Comparison of ENCODE assay signal across 18 mouse cellular contexts in the genomic region with DNA sequence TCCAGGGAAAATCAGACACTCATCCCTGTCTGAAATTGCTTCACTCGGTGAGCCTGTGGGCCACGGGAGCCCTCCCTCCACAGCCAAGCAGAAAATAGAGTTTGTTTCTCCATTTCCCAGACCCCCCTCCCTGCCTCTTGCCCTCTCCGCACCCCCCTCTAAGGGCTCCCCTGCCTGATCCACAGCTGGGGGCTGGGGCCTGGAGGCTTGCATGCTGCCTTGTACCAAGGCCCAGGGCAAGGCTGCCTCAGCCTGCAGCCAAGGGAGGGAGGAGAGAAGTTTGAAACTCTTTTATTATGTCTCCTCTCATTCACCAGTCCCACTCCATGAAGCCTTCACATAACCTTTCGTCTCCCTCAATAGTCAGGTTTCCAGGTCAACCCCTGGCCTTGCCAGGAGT.
DNase-seq lines count a peak whose midpoint lies in the region; ATAC-seq lines count a peak whose summit lies in the region.
"Had no signal": no experiment of that assay in that cellular context is flagged by ENCODE, and none has a peak within 500 bp of the region (broad histone marks: within the 10 kb centered on the region; RNA-seq: fewer than 3 reads in every experiment).

No protein-coding gene starts in this region.

- H3K4me2 ChIP-seq in heart, embryonic 13.5 days = no peak overlapping the region
- no peak overlapping the region for H3K4me2 ChIP-seq in embryonic facial prominence, embryonic 13.5 days
- H3K4me2 ChIP-seq in midbrain, embryonic 16.5 days (ENCODE audit: low read length) = no peak overlapping the region
- H3K4me2 ChIP-seq: neural tube, embryonic 12.5 days had no signal

- no peaks in the 10 kb centered on the region for H3K36me3 ChIP-seq in heart, embryonic 13.5 days
- H3K36me3 ChIP-seq in embryonic facial prominence, embryonic 13.5 days = no peaks in the 10 kb centered on the region
- H3K36me3 ChIP-seq in limb, embryonic 10.5 days = peaks cover 32% of the 10 kb centered on the region
- no peaks in the 10 kb centered on the region for H3K36me3 ChIP-seq in midbrain, embryonic 16.5 days (ENCODE audit: control insufficient read depth, insufficient read depth, low read length)
- H3K36me3 ChIP-seq: neural tube, embryonic 12.5 days had no signal

- H3K4me1 ChIP-seq in heart, embryonic 13.5 days = peaks cover 25% of the 10 kb centered on the region
- peaks cover 35% of the 10 kb centered on the region for H3K4me1 ChIP-seq in embryonic facial prominence, embryonic 13.5 days
- peaks cover 32% of the 10 kb centered on the region for H3K4me1 ChIP-seq in limb, embryonic 10.5 days
- H3K4me1 ChIP-seq in midbrain, embryonic 16.5 days (ENCODE audit: control insufficient read depth, insufficient read depth, low read length) = peaks cover 27% of the 10 kb centered on the region

- H3K27me3 ChIP-seq in heart, embryonic 13.5 days (replicated peaks) = no peaks in the 10 kb centered on the region
- no peaks in the 10 kb centered on the region for H3K27me3 ChIP-seq in embryonic facial prominence, embryonic 13.5 days
- H3K27me3 ChIP-seq in limb, embryonic 10.5 days (ENCODE audit: low read depth, poor library complexity, severe bottlenecking) = no peaks in the 10 kb centered on the region
- H3K27me3 ChIP-seq in midbrain, embryonic 16.5 days (ENCODE audit: control insufficient read depth, insufficient read depth, low read depth, low read length) = no peaks in the 10 kb centered on the region
- H3K27me3 ChIP-seq: neural tube, embryonic 12.5 days had no signal

- ATAC-seq in heart, embryonic 13.5 days (ENCODE audit: extremely low read depth, insufficient number of reproducible peaks, low FRiP score, low TSS enrichment) = no peak
- no peak for ATAC-seq in embryonic facial prominence, embryonic 13.5 days (ENCODE audit: insufficient number of reproducible peaks, insufficient read depth, low FRiP score, low TSS enrichment, low read depth)
- ATAC-seq in midbrain, embryonic 16.5 days = peak; percentile 44; the same call in 1 of the 2 replicates

- WGBS in heart, embryonic 13.5 days = 43% methylated on average over 4 of the region's 4 CpGs
- WGBS in embryonic facial prominence, embryonic 13.5 days = 46% methylated on average over 4 of the region's 4 CpGs
- WGBS in limb, embryonic 10.5 days = 81% methylated on average over 4 of the region's 4 CpGs
- WGBS in midbrain, embryonic 16.5 days = 45% methylated on average over 4 of the region's 4 CpGs

- intact Hi-C loops in left cerebral cortex, postnatal 14 days (cut with DNase I) = no loop called here

- DNase-seq in heart, adult 18-20 months = no peak
- DNase-seq in limb, embryonic 10.5 days (ENCODE audit: low spot score) = no peak
- DNase-seq in spleen, postnatal 36 days (ENCODE audit: low spot score in 2 of 2) = no peak
- DNase-seq in gastrocnemius, adult 8-10 months (ENCODE audit: low spot score in 2 of 2) = no peak
- no peak for DNase-seq in left cerebral cortex, postnatal 14 days (ENCODE audit: low spot score in 2 of 2)
- DNase-seq: adrenal gland, postnatal 36 days; gastrocnemius, adult 2 months; heart, postnatal 36 days; kidney, adult 9 months; layer of hippocampus, adult 9-11 months; lung, adult 2 months; right cerebral cortex, adult 18-20 months; thymus, postnatal 25 days had no signal

- H3K4me3 ChIP-seq in heart, embryonic 13.5 days = no peak overlapping the region
- no peak overlapping the region for H3K4me3 ChIP-seq in embryonic facial prominence, embryonic 13.5 days
- no peak overlapping the region for H3K4me3 ChIP-seq in limb, embryonic 10.5 days
- H3K4me3 ChIP-seq in midbrain, embryonic 16.5 days (ENCODE audit: low read depth, low read length) = no peak overlapping the region
- H3K4me3 ChIP-seq: erythroblast, embryonic 14.5 days; gastrocnemius, adult 2 months; neural tube, embryonic 12.5 days had no signal

- H3K9ac ChIP-seq in heart, embryonic 13.5 days = peak overlapping the region; percentile 63; the same call in 1 of the 2 replicates
- peak overlapping the region; percentile 4; the same call in 1 of the 2 replicates for H3K9ac ChIP-seq in embryonic facial prominence, embryonic 13.5 days
- H3K9ac ChIP-seq in midbrain, embryonic 16.5 days (ENCODE audit: low read depth, low read length) = no peak overlapping the region
- H3K9ac ChIP-seq: neural tube, embryonic 12.5 days had no signal

- no peaks in the 10 kb centered on the region for H3K9me3 ChIP-seq in heart, embryonic 13.5 days
- no peaks in the 10 kb centered on the region for H3K9me3 ChIP-seq in embryonic facial prominence, embryonic 13.5 days
- no peaks in the 10 kb centered on the region for H3K9me3 ChIP-seq in limb, embryonic 10.5 days (replicated peaks)
- H3K9me3 ChIP-seq in midbrain, embryonic 16.5 days (replicated peaks; ENCODE audit: control insufficient read depth, low read length, poor library complexity, severe bottlenecking) = no peaks in the 10 kb centered on the region
- H3K9me3 ChIP-seq: neural tube, embryonic 12.5 days had no signal

- H3K27ac ChIP-seq in heart, embryonic 13.5 days (replicated peaks) = peak overlapping the region; percentile 67
- H3K27ac ChIP-seq in embryonic facial prominence, embryonic 13.5 days = peak overlapping the region; percentile 39; the same call in 1 of the 2 replicates
- H3K27ac ChIP-seq in limb, embryonic 10.5 days = peak overlapping the region; percentile 72; the same call in 1 of the 2 replicates
- peak overlapping the region; percentile 57 for H3K27ac ChIP-seq in midbrain, embryonic 16.5 days (ENCODE audit: low read length)
- H3K27ac ChIP-seq: gastrocnemius, adult 2 months; neural tube, embryonic 12.5 days had no signal
